Mouse (Mus musculus): ENCODE data around the gene Fam196a. TPM values are rescaled to one million over a fixed set of nuclear protein-coding genes. Genes with fewer than 3 reads are reported as not detected.

Gene Fam196a
- total RNA-seq (2021): 10 to 100 TPM; 12.7 to 13.0 TPM

DNA sequence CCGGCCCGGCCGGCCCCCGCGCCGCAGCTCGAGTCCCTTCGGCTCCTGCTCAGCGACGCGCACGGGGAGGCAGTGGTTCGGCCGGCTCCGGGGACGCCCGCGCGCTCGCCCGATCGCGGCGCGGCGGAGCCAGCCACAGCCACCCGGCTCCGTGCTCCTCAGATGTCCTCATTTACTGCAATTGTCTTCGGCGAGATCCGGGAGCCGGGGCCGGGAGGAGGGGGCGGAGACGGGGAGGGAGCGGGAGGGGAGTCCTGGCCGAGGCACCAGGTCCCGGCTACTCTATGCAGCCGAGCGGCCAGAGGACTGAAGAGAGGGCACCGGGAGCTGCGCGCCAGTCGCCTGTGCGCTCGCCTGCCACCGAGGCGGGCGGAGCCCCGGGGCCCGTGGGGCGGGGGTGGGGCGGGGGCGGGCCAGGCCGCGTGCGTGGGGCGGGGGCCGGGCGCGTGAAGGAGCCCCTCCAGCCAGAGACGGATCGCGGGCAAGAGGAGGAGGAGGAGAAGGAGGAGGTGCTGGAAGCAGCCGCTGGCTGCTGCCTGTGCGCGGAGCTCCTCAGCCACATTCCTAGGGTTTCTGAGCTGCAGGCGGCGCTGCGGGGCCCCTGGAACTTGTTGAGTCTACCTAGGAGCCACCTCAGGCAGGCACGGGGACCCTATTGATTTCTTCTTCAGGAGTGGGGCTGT lies at the start of gene Fam196a:
Gene Fam196a (minus strand): TSS at position 504 of the 683 bp plus-strand sequence.
- peak; percentile 61 to 74 for DNase-seq

DNA sequence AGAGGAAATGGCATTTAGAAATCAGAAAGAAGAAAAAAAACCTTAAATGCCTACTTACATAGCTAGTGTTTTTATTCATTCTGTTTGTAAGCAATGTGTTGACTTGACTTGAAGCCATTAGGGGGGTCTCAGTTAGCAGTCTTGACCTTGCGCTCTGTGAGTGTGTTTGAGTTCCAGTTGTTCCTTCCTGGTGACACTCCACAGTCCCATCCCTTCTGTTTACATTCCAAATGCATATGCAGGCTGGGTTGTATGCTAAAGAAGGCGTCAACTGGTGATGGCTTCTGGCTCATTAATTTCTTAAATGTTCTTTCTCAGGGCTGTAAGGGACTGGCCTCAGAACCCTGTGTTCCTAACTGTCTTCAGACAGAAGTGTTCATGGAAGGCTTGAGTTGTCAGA lies 23.4 kb upstream of the Fam196a start:
- no peak for DNase-seq

DNA sequence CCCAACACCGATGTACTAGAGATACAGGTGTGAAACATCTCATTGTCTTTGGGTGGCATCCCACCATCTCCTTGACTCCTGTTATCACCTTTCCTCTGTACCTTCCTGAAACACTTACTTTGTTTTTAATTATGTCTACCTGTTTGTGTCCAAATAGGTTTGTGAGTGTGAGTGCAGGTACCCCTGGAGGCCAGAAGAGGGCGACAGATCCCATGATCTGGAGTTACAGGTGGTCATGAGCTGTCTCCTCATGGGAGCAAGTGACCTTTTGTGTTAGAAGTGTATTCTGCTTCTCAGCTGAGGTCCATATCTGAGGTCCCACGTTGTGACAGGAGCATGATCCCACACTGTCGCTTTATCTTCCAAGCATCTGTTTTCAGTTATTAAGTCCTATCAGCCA lies 22.6 kb upstream of the Fam196a start:
- DNase-seq: no peak

DNA sequence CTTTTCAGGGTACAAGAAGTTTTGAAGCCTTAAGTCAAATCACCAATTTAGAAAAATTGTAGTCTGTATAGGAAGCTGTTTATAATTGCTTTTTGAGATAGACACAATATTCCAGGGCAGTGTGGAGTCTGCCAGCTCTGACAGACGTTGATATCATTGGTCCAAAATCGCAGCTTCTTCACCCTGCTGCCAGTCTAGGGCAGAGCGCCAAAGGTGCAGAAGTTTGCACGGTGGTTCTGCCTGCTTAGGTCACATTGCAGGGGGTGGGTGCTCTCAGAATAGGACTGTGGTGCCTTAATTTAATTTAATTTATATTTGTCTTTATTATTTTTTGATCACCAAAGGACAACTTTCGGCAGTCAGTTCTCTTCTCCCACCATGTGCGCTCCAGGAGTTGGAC lies 20.9 kb upstream of the Fam196a start:
- DNase-seq: no peak

DNA sequence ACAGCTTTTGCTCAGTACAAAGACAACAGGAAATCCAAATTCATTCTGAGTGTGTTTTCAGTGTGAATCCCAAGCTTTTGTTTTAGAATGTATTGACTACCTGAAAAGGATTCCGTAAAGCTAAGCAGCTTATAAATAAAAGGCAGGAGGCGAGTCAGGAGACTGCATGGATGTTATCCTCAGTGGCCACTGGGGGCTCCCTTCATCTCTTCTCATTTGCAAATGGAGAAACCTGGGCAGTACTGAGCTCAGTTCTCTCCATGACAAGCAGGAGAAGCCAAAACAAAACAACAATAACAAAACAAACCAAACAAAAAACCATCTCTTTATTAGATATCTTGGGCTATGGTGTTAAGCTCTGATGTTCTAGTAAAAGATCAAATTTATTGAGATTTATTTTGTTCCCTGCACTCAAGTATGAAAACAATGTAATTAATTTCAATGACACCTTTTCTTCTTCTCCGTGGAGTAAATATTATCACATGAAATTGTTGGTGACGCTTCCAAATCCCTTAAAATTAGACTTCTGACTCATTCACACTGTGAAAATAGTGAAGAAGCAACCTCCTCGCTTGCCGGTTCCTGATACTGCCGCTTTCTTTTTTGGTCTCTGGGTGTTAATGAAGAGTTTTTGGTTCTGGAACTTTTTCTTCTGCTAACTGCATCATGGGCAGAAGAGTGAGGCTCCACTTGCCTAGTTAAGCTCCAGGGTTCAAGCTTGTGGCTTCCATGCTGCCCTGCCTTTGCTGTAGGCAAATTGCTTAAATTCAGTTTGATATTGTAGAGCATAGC lies 7.9 kb upstream of the Fam196a start:
- DNase-seq: no peak

DNA sequence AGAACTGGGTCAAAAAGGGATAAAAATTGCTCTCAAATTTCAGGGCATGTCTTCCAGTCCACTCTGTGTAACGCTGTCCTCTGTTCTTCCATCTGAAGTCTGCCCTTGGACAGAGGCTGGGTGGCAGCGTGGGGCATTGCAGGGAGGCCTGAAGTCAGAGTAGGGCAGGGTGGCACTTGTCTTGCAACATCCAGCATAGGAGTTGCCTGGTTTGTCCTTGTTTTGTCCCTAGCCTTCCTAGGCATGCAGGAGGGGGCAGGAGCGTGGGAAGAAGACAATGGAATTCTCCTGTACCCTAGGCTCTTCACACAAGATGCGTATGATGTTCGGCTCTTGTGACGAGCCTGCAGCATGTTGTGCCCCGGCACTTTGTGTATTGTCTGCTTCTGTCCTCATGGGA lies 5.5 kb upstream of the Fam196a start:
- DNase-seq: no peak

DNA sequence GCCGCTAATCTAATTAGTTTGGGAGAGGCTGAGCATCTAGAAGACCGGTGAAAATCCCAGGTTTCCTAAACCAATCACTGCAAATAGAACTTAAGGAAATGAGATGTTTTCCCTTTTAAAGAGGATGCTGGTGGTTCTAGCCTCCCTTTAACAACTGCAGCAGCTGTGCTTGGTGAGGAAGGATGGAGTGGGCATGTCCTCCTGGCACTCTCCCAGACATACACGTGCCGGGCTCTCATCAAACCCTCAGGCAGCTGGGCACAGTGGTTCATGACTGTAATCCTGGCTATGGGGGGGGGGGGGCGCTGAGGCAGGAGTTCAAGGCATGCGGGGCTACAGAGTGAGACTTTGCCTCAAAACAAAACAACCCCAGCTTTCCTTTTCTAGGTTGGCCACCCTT lies 4.8 kb upstream of the Fam196a start:
- DNase-seq: no peak

DNA sequence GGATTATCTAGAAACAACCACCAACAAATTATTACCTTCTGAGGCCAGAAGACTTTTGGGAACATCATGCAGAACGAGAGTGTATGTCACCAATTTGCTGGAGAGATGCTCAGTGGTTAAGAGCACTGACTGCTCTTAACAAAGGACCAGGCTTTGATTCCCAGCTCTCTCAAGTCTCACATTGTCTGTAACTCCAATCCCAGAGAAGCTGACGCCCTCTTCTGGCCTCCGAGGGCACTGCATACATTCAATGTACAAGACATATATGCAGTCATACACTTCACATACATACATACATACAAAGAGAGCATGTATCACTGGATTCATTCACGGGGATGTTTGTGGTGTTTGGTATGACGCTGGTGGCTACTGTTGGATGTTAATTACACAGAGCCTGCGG lies 3.7 kb upstream of the Fam196a start:
- no peak for DNase-seq

DNA sequence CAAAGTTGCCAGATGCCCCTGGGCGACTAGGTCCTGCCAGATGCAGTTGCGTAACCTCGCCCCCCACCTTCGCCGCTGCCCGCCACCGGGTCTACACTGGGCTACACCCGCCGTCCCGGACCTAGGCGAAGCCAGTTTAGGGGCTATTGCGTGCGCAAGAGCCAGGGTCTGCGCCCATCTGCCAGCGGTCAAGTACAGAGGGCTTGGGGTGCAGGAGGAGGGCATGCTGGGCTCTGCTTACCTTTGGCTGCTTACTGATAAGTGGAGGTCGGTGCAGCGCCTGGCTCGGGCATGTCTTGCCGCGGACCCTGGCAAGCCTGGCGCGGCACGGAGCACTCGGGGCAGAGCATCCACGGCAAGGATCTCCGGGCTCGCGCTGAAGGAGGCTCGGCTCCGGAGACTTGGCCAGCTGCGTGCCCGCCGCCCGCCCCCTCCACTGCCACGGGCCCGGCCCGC lies 731 bp downstream of the Fam196a start:
- DNase-seq: peak; percentile 16 to 26

DNA sequence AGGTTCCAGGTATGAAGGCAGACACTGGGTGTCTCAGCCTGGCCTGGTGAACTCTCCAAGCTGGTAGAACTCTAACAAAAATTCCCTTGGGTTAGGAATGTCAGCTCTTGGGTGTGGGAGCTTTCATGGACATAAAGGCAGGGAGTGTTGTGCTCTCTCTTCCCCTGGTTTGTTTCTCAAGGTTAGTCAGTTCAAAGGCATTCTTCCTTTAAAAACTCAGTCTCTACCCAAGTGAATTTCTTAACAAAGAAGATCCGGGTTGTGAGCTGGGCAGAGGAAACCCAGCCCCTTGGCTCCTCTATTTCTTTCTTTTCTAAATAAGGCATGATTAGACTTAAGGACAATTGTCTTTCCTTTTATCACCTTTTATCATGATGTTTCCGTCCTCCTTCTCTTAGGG lies 6.3 kb downstream of the Fam196a start:
- no peak for DNase-seq

DNA sequence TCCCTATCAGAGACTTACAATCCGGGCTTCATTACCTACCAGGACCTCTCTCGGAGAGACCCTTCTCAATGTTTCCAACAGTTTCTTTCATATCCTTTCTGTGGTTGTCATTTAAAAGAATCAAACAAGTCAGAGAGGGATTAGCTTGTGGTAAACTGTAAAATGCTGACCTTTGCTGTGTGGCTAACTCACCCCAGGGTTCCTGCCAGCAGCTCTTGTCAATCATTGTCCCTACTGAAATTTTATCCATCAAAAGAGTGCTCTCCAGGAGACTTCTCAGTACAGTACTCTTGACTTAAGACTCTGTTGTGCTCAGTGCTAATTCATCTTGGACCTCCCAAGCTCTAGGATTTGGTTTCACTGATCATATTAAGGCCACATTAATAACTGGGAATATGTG lies 36.2 kb downstream of the Fam196a start:
- DNase-seq: no peak

DNA sequence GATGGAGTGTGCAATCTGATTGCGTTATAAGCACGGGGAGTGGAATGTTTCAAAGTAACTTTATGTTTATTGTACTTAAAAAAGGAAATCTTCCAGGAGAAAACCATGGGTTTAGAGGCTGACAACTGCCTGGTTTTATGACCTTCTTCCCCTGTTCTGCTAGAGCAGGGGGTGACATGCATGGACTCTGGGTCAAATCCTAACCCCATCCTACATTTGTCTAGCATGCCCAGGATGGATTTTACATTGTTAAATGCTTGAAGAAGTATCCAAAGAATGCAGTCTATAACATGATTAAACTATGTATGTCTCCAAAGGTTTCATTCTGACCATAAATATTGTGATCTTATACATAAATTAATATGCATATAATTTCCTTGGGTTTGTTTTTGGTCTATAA lies 38.8 kb downstream of the Fam196a start:
- no peak for DNase-seq

DNA sequence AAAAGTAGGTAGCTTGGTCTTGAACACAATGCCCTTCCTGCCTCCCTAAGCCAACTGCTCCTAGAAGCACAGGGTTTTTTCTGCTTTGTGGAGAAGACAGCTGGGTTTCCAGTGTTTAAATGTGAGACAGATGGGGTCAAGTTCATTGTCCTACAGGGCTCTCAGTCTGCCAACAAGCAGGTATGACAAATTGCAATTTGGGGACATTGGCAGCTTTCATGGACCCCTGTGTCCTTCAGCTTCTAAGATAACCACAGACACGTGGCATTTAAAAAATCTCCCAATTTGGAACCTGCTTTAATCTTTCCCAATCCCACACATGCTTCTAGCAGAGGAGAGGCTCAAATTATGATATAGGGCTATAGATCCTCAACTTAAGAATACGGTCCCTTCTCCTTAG lies 43.6 kb downstream of the Fam196a start:
- DNase-seq: no peak

DNA sequence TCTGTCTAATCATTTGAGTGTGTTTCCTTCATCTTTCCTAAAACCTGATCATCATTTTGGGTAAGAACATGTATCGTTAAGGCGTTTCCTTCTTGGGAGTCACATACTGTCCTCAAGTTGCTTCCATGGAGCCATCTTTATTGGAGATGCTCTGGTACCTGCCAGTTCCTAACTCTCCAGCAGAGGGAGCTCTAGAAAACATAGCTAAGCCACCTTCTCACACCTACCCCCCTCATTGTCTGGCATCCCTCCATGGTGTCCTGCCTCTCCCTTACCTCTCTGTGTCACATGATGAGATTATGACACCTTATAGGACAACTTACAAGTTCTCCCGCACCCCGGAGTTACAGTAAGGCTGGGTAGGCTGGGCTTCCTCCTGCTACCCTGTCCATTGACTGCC lies 45.3 kb downstream of the Fam196a start:
- DNase-seq: no peak

DNA sequence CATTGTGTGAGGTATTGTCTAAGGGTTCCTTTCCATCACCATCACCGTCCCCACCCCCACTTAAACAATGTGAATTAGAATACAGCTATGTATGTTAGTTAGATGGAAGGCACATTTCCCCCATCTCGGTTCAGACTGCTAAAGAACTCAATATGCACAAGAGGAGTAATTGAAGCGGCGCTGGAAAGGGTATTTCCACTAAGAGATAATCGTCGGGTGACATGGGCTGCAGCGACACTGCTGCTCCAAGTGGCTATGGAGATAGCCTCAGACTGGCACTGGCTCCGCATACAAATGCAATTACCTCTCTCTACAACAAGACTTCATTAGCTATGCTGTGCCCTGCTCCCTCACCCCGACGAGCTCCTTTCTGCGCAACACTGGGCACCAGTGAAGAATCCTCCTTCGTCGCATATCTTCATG lies 45.8 kb downstream of the Fam196a start:
- DNase-seq: no peak

DNA sequence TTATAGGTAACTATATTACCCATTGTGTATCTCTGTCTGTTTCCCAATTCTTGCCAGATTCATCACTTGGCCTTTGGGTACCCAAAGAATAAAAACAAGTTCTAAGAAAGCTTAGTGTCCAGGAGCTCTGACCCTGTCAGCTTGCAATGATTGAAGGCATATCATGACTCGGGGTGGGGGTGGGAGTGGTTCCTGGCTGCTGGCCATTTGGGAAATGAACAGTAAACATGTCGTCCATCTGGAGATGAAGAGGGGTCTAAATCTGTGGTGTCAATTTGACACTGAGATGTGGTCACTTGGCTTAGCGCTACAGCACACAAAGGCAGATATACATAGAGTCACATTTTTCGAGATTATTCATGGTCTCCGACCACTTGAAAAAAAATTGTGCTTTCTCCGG lies 54.7 kb downstream of the Fam196a start:
- DNase-seq: no peak

DNA sequence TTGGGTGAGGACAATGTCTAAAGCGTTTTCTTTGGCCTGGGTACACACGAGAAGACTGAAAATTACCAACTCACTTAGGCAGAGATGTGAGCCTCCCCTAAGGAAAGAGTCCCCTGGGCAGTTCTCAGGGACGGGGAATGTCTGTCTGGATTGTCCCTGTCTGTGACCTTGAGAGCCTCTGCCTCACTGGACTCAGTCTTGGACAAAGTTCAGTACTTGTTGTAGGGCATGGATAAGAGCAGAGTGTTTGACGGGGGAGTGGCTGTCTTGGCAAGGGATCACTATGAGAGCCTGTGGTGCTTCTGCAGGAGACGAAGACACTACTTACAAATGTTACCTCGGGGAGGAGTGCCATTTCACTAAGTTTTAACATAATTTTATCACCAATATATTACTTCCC lies 57.8 kb downstream of the Fam196a start:
- DNase-seq: no peak

DNA sequence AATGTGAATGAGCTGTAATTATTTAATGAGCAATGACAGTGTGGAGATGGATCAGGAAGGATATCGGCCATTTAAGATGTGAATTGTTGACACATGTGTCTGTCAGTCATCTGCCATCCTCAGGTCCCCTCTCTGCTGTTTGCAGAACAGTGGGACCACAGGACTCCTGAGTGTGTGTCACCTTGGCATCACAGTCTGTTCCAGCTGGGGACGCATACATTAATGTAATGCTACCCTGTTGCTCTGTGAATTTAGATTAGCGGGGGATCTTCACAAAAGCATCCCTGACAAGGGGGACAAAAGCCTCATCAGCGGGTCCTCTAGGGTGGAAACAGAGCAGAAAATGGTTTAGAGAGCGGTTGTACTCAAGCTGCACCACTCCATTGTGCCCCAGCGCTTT lies 59.2 kb downstream of the Fam196a start:
- DNase-seq: no peak

DNA sequence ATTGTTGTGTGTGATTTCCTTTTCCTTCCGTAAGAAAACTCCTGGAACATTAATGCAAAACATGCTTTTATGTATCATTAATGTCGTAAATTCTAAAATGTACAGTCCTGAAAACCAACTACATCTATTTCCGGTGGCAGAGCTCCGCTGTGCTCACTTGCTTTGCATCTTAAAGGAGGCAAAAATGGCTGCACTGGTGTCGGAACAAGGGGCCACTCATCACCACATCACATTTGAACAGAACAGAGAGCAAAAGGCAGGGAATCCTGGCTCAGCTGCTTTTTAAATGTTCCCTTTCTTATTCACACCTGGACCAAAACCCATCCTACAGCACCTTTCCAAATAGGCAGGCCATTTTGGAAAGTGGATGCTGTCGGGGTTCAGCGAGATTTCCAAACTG lies 65.2 kb downstream of the Fam196a start:
- DNase-seq: no peak

DNA sequence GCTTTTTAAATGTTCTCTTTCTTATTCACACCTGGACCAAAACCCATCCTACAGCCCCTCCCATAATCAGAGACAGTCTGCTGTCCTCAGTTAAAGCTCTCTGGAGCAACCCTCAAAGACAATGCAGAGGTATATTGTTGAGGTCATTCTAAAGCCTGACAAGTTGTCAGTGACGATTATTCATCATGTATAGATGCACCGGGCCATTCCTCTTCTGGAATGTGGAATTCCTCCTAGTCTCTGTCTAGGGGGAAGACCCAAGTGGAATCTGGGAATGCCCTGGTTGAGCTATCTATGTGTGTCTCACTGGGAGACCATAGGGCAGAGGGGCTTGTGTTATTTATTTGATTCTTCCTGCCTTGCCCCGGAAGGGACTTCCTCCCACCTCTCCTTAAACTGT lies 65.7 kb downstream of the Fam196a start:
- no peak for DNase-seq

DNA sequence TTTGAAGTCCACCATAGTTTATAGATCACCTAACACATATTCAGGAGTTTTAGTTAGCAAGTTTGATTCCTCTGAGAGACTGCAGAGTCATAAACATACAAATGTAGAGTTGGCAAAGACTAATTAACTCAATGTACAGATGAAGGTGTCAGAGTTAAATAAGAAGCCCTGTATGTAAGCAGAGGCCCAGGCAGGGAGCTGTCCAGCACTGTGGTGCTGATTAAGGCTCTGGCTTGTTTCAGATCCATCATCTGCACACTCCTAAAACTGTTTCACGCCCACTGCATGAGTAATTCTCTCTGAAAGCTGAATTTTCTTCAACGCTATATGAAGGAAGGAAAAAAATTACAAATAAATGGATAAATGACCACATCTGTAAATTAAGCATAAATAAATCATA lies 74.1 kb downstream of the Fam196a start:
- no peak for DNase-seq

DNA sequence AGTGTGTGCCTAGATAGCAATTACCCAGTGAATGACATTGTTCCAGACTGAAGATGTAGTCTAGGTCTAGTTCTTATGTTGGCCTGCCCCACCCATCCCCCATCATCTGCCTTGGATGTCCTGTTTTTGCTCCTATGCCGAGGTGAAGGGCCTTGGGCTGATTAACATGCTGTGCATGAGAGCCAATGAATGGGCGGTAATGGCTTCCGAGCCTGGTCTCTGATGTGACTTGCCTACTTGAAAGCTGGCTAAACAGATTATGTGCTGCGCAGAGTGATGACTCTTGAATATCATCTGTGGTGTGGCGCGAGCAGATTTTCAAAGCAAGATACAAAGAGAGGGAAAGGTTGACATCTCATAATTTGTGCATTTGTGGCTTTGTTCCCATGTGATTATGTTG lies 76.2 kb downstream of the Fam196a start:
- DNase-seq: no peak

DNA sequence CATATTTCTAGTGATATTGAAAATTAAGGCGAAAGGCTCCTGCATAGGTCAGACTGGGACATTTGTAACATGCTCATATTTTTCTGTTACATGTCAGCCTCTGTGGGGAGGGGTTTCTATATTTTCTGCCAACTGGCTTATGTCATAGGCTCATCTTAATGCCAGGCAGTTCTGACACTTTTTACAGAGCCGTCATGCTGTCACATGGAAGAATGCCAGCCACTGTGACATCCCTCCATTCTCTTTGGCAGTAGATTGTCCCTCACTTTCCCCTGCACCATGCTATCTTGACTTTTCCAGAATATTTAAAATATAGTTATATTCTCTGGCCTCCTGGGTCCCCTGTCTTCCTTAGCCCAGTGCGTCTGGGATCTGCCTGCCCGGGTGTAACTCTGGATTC lies 95.5 kb downstream of the Fam196a start:
- no peak for DNase-seq

DNA sequence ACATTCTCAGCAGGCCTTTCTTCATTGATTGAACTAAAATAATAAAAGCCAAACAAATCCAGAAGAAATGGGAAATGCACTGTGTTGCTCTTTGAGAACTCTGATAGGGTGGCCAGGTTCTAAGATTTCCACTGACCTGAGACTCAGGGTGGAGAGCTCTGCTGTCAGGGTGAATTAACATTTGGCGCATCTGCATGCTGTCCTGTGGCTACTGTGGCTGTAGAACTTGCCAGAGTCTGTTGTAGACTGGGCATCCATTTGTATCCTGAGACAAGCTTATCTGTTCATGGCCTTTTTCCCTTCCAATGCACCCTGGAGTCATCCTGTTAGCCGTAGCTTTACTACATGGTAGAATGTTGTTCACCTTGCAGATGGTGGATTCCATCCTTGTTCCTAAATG lies 98.2 kb downstream of the Fam196a start:
- no peak for DNase-seq
